Mouse (Mus musculus) mouse embryonic stem cell (cell line): ENCODE results near the gene Pigv.

Source experiments
- in situ Hi-C, 2 experiments: fragments of 300-500 bp; cut with MboI; formaldehyde crosslinking; loops; 1 replicate in 1 of 2; 3 replicates in 1 of 2; pipeline ENCODE4 v1.14.3; 2019 to 2020; ENCODE audit warnings: low sequenced_read_pairs in 2 of 2, low pct_unique_long_range_greater_than_20kb in 1 of 2, mixed read lengths in 1 of 2; ENCODE audit not compliant: unreplicated experiment in 1 of 2

The Pigv gene

DNA sequence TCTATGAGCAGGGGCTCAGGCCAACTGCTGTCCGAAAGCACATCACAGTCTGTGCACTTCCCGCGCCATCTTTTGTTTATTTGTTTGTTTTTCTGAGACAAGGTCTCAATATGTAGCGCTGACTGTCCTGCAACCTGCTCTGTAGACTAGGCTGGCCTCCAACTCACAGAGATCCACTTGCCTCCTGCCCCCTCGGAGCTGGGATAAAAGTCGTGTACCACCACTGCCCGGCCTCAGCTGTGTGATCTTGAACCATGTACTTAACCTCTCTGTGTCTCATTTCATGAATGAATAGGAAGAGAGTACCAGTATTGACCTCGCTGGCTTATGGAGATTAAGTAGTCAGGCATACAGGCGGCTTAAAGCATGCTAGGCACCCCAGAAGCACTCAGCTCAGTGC lies 45.8 kb downstream of the Pigv start:
- in situ Hi-C loops: no loop called here

DNA sequence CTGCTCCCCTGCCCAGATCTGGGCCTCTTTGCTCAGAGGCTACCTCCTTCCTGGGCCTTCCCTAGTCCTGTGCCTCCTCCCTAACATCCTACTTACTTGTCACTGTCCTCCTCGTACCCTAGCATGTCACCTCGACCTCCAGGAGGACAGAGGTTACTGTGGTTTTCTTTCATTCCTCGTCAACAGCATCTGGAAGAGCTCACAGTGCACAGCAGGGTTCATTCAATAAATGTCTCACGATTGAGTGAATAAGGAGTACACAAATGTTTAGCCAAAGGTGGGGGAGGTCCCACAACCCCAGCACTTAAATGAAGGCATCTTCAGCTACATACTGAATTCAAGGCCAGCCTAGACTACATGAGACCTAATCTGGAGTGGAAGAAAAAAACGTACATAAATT lies 46.2 kb downstream of the Pigv start:
- in situ Hi-C loops: no loop called here

DNA sequence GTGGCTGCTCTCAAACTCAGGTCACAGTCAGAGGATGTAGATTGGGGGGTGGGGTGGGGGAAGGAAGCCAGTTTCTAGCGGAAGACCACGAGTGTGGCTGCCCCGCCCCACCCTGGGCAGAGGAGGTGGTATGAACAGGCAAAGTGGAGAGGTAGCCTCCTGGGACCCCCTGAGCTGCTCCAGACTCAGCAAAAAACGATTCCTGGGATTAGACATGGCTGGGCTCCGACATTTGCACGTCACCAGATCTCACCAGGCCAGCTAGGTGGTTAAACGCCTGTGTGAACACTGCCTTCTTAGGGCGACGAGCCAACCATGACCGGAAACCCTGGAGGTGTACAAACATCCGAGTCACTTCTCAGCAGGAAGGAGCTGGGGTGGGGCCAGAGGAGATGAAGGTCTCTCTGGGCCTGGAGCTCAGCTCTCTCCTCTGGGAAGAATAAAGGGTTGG lies 46.8 kb downstream of the Pigv start:
- in situ Hi-C loops: no loop called here

DNA sequence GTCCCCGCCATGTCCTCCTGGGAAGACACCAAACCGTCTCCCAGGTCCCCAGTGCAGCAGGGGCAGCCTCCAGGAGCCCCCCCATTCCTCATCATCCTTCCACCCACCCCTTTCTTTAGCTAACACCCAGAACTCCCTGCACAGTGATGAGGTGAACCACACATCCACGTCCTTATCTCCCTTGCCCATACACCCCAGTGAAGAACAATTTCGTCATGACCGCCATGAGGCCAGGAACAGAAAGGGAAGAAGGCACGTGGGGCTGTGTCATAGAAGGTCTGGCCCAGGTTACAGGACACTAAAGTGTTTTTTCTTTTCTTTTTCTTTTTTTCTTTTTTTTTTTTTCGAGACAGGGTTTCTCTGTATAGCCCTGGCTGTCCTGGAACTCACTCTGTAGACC lies 47.6 kb downstream of the Pigv start:
- in situ Hi-C loops: no loop called here

DNA sequence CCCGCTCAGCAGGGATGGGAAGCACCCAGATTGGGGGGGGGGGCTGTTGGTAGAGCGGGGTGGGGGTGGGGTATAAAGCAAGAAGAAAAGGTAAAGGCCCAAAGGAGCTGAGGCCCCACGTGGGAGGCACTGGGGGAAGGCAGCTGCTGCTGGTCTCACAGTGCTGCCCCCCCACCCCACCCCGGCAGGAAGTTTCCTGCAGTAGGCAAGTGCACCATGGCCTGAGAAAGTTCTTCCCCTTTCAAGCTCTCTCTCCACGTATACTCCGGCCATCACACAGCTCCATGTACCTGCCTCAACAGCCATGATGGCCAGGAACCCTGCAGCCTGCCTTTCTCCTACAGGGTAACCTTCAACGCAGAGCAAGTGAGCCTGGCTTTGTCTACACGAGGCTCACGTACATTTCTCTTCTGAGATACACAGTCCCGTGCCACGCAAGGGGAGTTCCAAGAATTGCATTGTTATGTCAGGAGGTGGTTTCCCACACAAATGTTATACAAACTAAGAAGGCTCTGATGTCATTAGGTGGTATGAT lies 50.2 kb downstream of the Pigv start:
- in situ Hi-C loops: no loop called here

DNA sequence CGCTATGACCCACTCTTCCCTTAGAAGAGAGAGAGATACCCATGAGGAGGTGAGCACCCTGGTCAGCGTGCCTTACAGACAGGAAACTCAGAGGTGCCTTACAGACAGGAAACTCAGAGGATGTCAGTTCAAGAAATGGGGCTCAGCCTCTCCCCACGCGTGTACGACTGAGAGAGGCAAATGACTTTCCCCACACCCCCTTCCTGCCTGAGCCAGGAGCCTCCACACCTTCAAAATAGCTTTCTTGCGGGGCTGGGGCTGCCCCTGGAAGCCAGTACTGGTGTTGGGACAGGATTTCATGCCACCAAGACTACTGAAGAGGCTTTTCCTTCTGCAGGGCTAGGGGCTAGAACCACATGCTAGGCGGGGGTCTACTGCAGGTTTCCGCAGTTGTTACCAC lies 51.8 kb downstream of the Pigv start:
- in situ Hi-C loops: no loop called here

DNA sequence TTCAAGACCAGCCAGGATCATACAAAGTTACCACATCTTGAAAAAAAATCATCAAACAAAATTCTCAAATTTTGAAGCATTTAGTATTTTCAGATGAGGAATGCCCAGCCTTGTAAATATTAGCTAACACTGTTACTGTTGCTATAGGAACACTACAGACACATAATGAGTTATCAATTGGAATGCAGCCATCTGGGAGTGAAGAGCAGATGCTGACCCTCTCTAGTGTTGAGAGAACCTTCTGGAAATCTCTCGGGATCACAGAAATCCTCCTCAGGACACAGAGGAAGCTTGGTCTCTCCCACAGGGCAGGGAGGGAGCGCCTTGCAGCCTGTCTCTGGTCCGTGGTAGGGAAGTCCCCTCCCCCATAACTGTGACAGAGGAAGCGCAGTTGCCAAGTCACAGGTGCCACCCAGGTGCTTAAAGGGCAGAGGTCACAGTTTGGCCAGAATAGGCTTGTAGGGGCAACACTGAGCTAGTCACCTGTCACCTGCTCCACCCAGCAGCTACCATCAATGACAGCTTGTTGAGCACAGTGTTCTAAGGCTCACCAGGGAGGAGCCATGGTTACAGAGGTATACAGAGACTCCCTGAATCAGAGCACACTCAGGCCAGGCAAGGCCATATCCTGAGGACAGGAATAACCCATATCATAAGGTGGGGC lies 52.8 kb downstream of the Pigv start:
- in situ Hi-C loops: no loop called here

DNA sequence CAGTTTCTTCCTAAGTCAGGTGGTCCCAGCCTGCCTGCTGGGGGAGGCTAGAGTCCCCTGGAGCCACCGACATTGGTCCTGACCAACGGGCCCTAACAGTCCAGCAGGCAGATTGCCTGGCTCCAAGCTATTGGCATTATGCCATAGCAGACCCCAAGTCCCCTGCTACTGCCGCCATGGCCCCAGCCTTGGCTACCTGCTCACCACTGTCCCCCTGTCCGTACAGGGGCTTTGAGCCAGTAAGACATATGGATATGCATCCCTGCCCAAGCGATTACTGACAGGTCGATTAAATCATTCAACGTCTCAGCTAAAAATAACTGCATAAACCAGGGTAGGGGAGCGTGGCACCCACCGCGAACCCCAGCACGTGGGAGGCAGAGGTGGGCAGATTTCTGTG lies 54.5 kb downstream of the Pigv start:
- in situ Hi-C loops: no loop called here

DNA sequence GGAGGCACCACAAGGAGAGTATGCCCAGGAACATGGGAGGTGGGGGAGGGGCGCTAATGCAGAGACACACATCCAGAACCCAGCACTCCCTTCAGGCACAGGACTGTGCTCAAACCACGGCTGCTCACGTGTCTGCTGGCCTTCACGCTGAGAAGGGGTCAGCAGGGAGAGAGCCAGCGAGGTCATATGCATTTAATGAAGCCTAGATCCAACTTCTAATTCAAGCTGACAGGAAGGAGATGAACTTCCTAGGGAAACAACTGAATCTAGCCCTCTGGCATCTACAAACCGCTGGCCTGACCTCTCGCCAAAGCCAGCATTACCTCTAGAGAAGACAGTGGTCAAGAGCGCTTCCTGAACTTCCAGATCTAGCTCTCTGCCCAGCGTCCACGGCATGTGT lies 57.0 kb downstream of the Pigv start:
- in situ Hi-C loops: no loop called here

DNA sequence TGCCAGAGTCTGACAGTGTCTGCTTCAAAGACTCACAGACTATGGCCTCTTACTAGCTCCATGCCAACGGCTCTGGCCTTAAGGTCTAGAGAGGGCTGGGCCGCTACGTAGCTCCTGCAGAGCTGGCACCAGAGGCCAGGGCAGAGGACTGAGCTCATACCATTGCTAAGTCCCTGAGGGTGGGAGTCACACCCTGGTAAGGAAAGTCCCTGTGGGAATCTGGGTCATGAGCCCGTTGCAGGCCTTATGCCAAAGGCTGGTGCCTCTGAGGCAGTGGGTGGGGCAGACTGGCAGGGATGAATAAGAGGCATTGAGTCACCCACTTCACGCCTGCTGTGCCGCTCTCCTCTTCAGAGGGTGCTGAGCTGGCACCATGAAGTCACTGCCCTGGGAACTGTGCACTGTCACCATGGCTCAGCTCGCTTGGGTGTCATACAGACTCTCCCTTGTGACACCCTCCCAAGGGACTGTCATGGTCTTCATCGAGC lies 58.1 kb downstream of the Pigv start:
- in situ Hi-C loops: no loop called here

DNA sequence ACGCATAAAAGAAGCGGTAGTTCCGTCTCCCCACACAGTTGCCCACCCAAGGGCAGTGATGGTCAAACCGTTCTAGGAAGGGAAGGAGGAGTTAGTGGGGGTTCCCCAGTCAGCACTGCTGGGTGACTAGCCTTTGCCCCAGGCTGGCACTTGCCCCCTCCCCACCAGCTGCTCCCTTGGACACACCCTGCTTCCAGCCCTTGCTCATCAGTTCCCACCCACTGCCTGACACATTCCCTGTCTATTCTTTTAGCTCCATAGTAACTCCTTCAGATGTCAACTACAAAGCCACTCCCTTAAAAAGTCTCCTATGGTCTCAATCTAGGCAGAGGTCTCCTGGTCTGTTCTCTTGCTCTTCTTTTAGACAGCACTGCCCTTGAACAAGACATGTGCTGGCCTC lies 58.6 kb downstream of the Pigv start:
- in situ Hi-C loops: no loop called here

DNA sequence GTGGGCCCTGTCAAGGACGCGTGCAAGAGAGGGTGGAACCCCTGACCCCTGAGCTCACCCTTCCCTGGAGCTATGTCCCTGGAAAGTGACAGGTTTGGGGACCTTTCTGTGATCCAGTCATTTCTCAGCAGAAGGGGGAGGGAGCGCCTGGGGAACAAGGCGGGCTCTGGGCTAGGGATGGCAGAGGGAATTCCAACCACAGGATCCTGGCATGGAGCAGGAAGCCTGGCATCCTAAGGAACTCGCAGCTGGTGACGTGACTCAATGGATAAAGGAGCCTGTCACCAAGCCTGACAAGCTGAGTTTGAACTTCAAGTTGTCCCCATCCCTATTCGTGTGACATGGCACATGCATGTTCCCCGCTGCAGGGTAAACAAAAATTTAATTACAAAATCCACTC lies 59.4 kb downstream of the Pigv start:
- in situ Hi-C loops: no loop called here

DNA sequence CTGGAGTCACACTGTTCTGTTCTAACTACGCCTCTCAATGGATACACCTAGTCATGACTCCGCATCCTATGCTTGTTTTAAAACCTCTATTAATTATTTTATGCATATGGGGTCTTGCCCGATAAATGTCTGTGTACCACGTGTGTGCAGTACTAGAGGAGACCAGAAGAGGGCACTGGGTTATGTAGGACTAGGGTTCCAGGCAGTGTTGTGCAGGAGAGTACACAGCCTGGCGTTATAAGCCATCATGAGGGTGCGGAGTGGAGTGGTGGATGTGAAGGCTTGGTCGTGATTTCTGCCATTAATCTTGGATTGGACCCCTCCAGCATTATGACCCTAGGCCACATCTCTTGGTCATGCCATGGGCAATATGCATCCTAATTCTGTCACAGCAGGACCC lies 60.0 kb downstream of the Pigv start:
- in situ Hi-C loops: no loop called here

DNA sequence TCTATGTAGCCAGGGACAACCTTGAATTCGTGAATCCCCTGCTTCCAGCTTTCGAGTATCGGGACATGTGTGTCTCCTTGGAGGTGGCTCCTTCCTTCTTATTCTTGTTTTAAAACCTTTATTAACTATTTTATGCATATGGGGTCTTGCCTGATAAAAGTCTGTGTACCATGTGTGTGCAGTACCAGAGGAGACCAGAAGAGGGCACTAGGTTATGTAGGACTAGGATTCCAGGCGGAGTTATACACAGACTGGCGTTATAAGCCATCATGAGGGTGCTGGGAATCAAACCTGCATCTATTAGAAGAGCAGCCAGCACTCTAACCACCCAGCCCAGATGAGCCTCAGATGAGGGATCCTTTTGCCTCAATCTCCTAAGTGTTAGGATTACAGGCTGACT lies 60.6 kb downstream of the Pigv start:
- in situ Hi-C loops: no loop called here
